Mouse (Mus musculus): ENCODE measurements around the gene Amy2a5. TPM values are rescaled to one million over a fixed set of nuclear protein-coding genes. Genes with fewer than 3 reads are reported as not detected.
"Not testable (repeated sequence)": the region's sequence is repeated elsewhere in the genome, so short reads cannot be mapped to it uniquely, and the experiment has no call there.

The Amy2a5 gene
- not detected in 2 replicates for polyA plus RNA-seq (2015; fragmentation: Nextera tagmentation; extraction: Ambion mirVana)

DNA sequence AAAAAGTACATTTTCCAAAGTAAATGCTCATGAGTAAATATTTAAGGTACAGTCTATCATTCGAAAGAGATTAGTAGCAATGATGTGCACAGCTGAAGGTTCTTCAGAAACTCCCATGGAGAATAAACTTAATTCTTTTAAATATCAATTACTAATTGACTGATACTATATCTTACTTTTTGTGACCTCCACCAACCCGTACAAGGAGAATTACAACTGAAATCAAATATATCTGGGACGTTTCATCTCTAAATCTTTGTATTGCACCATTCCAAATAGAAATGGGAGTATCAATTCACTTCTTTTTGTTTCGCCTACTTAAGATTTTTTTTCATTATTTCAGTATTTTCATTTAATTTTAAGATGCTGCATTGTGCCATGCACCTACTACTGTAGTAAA is at the start of gene Amy2a5:
Gene Amy2a5 (minus strand): TSS at position 101 of the 400 bp plus-strand sequence.
- ATAC-seq; H3K4me2 ChIP-seq (replicated peaks; ENCODE audit: low read depth, low read length); H3K4me3 ChIP-seq (ENCODE audit: low read depth, low read length); DNase-seq (ENCODE audit: low spot score); H3K9ac ChIP-seq (replicated peaks; ENCODE audit: low read depth); H3K36me3 ChIP-seq (ENCODE audit: insufficient read depth, low read length); H3K27ac ChIP-seq (ENCODE audit: low read length); H3K27me3 ChIP-seq (replicated peaks; ENCODE audit: insufficient read depth, low read length); H3K9me3 ChIP-seq (ENCODE audit: low read length); H3K4me1 ChIP-seq (ENCODE audit: insufficient read depth, low read depth, low read length): not testable (repeated sequence)
- no CpG with 5 or more reads among the region's 4 CpGs for WGBS

DNA sequence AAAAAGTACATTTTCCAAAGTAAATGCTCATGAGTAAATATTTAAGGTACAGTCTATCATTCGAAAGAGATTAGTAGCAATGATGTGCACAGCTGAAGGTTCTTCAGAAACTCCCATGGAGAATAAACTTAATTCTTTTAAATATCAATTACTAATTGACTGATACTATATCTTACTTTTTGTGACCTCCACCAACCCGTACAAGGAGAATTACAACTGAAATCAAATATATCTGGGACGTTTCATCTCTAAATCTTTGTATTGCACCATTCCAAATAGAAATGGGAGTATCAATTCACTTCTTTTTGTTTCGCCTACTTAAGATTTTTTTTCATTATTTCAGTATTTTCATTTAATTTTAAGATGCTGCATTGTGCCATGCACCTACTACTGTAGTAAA is 32.7 kb upstream of the Amy2a5 start, which contains the start of gene Amy2a4:
Gene Amy2a4 (minus strand): TSS at position 101 of the 400 bp plus-strand sequence.
- H3K36me3 ChIP-seq (ENCODE audit: insufficient read depth, low read length); H3K4me2 ChIP-seq (replicated peaks; ENCODE audit: low read depth, low read length); H3K27me3 ChIP-seq (replicated peaks; ENCODE audit: insufficient read depth, low read length); ATAC-seq; H3K9me3 ChIP-seq (ENCODE audit: low read length); H3K27ac ChIP-seq (ENCODE audit: low read length); H3K4me3 ChIP-seq (ENCODE audit: low read depth, low read length); H3K9ac ChIP-seq (replicated peaks; ENCODE audit: low read depth); H3K4me1 ChIP-seq (ENCODE audit: insufficient read depth, low read depth, low read length); DNase-seq (ENCODE audit: low spot score): not testable (repeated sequence)
- no CpG with 5 or more reads among the region's 4 CpGs for WGBS

DNA sequence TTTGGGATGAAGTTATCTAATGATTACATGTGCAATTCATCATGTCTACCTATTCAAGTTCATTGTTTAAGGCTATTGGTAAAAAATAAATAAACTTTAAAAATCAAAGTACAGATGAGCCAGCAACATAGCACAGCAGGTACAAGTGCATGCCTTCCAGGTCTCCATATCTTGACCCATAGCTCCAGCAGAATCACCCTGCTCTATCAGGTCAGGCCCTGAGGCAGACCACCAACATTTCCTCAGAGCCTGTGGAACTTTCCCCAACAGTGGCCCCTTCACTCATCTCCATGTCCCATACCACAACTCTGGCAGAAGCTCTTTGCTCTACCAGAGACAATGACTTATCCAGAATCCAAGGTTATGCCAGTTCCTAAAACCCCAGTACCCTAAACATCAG is 21.6 kb upstream of the Amy2a5 start:
- not testable (repeated sequence) for H3K4me2 ChIP-seq (replicated peaks; ENCODE audit: low read depth, low read length); H3K9me3 ChIP-seq (ENCODE audit: low read length); H3K27ac ChIP-seq (ENCODE audit: low read length); ATAC-seq; H3K9ac ChIP-seq (replicated peaks; ENCODE audit: low read depth); H3K4me3 ChIP-seq (ENCODE audit: low read depth, low read length); DNase-seq (ENCODE audit: low spot score); H3K27me3 ChIP-seq (replicated peaks; ENCODE audit: insufficient read depth, low read length); H3K4me1 ChIP-seq (ENCODE audit: insufficient read depth, low read depth, low read length); H3K36me3 ChIP-seq (ENCODE audit: insufficient read depth, low read length)

DNA sequence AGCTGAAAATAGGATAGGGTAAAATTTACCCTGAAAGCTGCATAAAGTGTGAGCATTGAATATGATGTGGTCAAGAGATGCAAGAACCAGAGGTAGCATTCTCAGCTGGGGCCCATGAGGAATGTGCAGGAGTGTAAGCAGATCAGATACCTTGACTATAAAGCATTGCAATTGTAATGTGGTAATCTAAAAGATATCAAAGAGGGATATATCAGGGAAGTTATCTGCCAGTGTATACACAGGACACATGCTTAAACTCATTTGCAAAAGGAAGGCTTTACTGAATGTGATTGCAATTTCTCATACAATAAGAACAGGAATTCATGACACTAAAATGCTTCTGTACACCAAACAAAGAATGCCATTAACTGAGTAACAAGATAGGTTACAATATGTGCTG is 20.9 kb upstream of the Amy2a5 start:
- H3K4me2 ChIP-seq (replicated peaks; ENCODE audit: low read depth, low read length); H3K9ac ChIP-seq (replicated peaks; ENCODE audit: low read depth); H3K27ac ChIP-seq (ENCODE audit: low read length); H3K4me3 ChIP-seq (ENCODE audit: low read depth, low read length); H3K27me3 ChIP-seq (replicated peaks; ENCODE audit: insufficient read depth, low read length); H3K36me3 ChIP-seq (ENCODE audit: insufficient read depth, low read length); H3K9me3 ChIP-seq (ENCODE audit: low read length); ATAC-seq; DNase-seq (ENCODE audit: low spot score); H3K4me1 ChIP-seq (ENCODE audit: insufficient read depth, low read depth, low read length): not testable (repeated sequence)

DNA sequence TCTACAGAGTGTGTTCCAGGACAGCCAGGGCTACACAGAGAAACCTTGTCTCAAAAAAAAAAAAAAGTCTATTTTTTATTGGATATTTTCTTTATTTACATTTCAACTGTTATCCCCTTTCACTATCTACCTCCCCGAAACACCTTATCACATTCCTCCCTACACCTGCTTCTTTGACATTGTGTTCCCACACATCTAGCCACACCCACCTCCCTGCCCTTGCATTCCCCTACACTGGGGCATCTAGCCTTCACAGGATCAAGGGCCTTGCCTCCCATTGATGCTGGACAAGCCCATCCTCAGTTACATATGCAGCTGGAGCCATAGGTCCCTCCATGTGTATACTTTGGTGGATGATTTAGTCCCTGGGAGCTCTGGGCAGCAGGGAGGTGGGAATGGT is 31.5 kb downstream of the Amy2a5 start:
- TF ChIP-seq EP300 (IDR thresholded peaks at IDR 0.05) (no peak), CTCF (IDR thresholded peaks at IDR 0.05) (no peak)
- Histone ChIP-seq H3K9me3 (ENCODE audit: low read length) (no peaks in the 10 kb centered on the region), H3K4me1 (ENCODE audit: insufficient read depth, low read depth, low read length) (no peaks in the 10 kb centered on the region), H3K27ac (ENCODE audit: low read length) (no peak overlapping the region), H3K9ac (replicated peaks; ENCODE audit: low read depth) (no peak overlapping the region), H3K27me3 (replicated peaks; ENCODE audit: insufficient read depth, low read length) (no peaks in the 10 kb centered on the region), H3K4me3 (ENCODE audit: low read depth, low read length) (no peak overlapping the region), H3K36me3 (ENCODE audit: insufficient read depth, low read length) (no peaks in the 10 kb centered on the region), H3K4me2 (replicated peaks; ENCODE audit: low read depth, low read length) (no peak overlapping the region)
- ATAC-seq, result no peak
- DNase-seq (ENCODE audit: low spot score), result no peak
- 60% methylated on average over 1 of the region's 1 CpGs for WGBS

Other genes with a start within 250 kb of the Amy2a5 start
- gene Amy2a4, start 32.6 kb upstream of the Amy2a5 start, polyA plus RNA-seq (2015; fragmentation: Nextera tagmentation; extraction: Ambion mirVana), result not detected in 2 replicates
- not detected in 2 replicates for gene Amy2a3, start 65.2 kb upstream of the Amy2a5 start, polyA plus RNA-seq (2015; fragmentation: Nextera tagmentation; extraction: Ambion mirVana)
- not detected in 2 replicates for gene Amy2a2, start 97.8 kb upstream of the Amy2a5 start, polyA plus RNA-seq (2015; fragmentation: Nextera tagmentation; extraction: Ambion mirVana)

Data from lung, postnatal 0 days (tissue).